ENCODE assay signal across 7 mouse cellular contexts in the genomic region with DNA sequence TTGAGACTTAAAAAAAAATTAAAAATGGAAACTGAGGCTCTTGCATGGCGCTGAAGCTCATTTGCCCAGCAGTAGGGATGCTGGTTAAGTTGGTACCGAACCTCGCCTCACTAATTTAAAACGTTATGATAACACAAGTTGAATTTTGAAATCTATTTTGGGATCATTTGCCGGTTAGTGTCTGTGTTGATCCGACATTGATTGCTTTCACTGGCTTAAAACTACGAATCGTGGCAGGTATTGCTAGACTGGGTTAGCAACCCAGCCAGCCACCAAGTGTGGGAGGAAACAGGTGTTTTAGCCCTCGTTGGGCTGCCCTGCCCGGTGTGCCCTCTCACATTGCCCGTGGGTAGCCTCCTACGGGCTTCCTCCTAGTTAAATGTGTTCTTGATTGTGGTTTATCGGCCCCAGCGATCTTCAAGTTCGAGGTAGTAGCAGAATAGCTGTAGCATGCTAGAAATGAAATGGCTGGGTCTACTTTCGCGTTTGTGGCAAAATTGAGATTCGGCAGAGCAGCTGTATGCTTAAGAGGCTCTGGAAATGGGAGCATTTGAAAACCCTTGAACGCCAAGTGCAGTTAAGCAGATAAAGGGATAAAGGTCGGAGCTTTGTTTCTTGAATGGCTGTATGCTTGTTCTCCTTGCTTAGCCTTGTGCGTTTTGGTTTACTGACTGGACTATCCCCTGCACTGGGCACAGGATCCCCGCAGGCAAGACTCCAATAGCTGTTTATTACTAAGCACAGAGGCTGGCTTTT. TPM values are rescaled to one million over a fixed set of nuclear protein-coding genes. Genes with fewer than 3 reads are reported as not detected.
A peak's percentile ranks its signal among the peaks of the same experiment; 100 is the strongest.
DNase-seq lines count a peak whose midpoint lies in the region; ATAC-seq lines count a peak whose summit lies in the region.

No protein-coding gene starts in this region.

- peaks cover 16% of the 10 kb centered on the region for H3K27me3 ChIP-seq in hindbrain, embryonic 10.5 days (ENCODE audit: insufficient read depth, poor library complexity, severe bottlenecking)
- no peaks in the 10 kb centered on the region for H3K27me3 ChIP-seq in limb, embryonic 12.5 days
- no peaks in the 10 kb centered on the region for H3K27me3 ChIP-seq in midbrain, embryonic 16.5 days (ENCODE audit: control insufficient read depth, insufficient read depth, low read depth, low read length)

- peak overlapping the region; percentile 88 for H3K4me2 ChIP-seq in limb, embryonic 12.5 days
- H3K4me2 ChIP-seq in midbrain, embryonic 16.5 days (ENCODE audit: low read length): peak overlapping the region; percentile 72

- peak overlapping the region; percentile 98 for H3K9ac ChIP-seq in limb, embryonic 12.5 days (replicated peaks)
- peak overlapping the region; percentile 86 for H3K9ac ChIP-seq in midbrain, embryonic 16.5 days (ENCODE audit: low read depth, low read length)

- H3K36me3 ChIP-seq in hindbrain, embryonic 10.5 days: no peaks in the 10 kb centered on the region
- H3K36me3 ChIP-seq in limb, embryonic 12.5 days: no peaks in the 10 kb centered on the region
- H3K36me3 ChIP-seq in midbrain, embryonic 16.5 days (ENCODE audit: control insufficient read depth, insufficient read depth, low read length): no peaks in the 10 kb centered on the region

- WGBS in hindbrain, embryonic 10.5 days: 20% methylated on average over 22 of the region's 22 CpGs
- WGBS in limb, embryonic 12.5 days: 11% methylated on average over 22 of the region's 22 CpGs
- 3% methylated on average over 22 of the region's 22 CpGs for WGBS in midbrain, embryonic 16.5 days

- H3K27ac ChIP-seq in hindbrain, embryonic 10.5 days: peak overlapping the region; percentile 98
- H3K27ac ChIP-seq in limb, embryonic 12.5 days: peak overlapping the region; percentile 96
- peak overlapping the region; percentile 91 for H3K27ac ChIP-seq in midbrain, embryonic 16.5 days (ENCODE audit: low read length)

- DNase-seq in right cerebral cortex, postnatal 25 days: peak; percentile 35
- no peak for DNase-seq in right cerebral cortex, postnatal 10 days (ENCODE audit: low spot score in 2 of 2)
- peak; percentile 20 to 31 for DNase-seq in cerebellum, postnatal 25 days
- DNase-seq in hindbrain, embryonic 10.5 days (ENCODE audit: low spot score): peak; percentile 29
- peak; percentile 56 for DNase-seq in thymus, postnatal 0 days (ENCODE audit: low spot score)

- ATAC-seq in limb, embryonic 12.5 days (ENCODE audit: insufficient number of reproducible peaks, insufficient read depth, low FRiP score, low TSS enrichment, low read depth): no peak
- no peak for ATAC-seq in midbrain, embryonic 16.5 days

- peaks cover 26% of the 10 kb centered on the region for H3K4me1 ChIP-seq in hindbrain, embryonic 10.5 days (replicated peaks)
- peaks cover 44% of the 10 kb centered on the region for H3K4me1 ChIP-seq in limb, embryonic 12.5 days (replicated peaks)
- peaks cover 14% of the 10 kb centered on the region for H3K4me1 ChIP-seq in midbrain, embryonic 16.5 days (ENCODE audit: control insufficient read depth, insufficient read depth, low read length)

- H3K4me3 ChIP-seq in hindbrain, embryonic 10.5 days: peak overlapping the region; percentile 82
- H3K4me3 ChIP-seq in limb, embryonic 12.5 days (replicated peaks): peak overlapping the region; percentile 95
- H3K4me3 ChIP-seq in midbrain, embryonic 16.5 days (ENCODE audit: low read depth, low read length): peak overlapping the region; percentile 85

- no peaks in the 10 kb centered on the region for H3K9me3 ChIP-seq in hindbrain, embryonic 10.5 days
- H3K9me3 ChIP-seq in limb, embryonic 12.5 days: no peaks in the 10 kb centered on the region
- no peaks in the 10 kb centered on the region for H3K9me3 ChIP-seq in midbrain, embryonic 16.5 days (replicated peaks; ENCODE audit: control insufficient read depth, low read length, poor library complexity, severe bottlenecking)

RNA-seq across cellular contexts. Expression of a gene that starts 2.2 kb away (rescaled TPM):
- polyA plus RNA-seq in hindbrain, embryonic 10.5 days (2016; fragmentation: Nextera tagmentation; extraction: Ambion mirVana): 31.1 and 33.9 TPM in 2 replicates
- polyA plus RNA-seq in limb, embryonic 12.5 days (2016; fragmentation: Nextera tagmentation; extraction: Ambion mirVana): 62.9 and 63.3 TPM in 2 replicates
- polyA plus RNA-seq in midbrain, embryonic 16.5 days (2015; fragmentation: Nextera tagmentation; extraction: Ambion mirVana): 45.0 and 47.3 TPM in 2 replicates
- polyA plus RNA-seq in thymus, postnatal 0 days (2015; fragmentation: Nextera tagmentation; extraction: Ambion mirVana): 18.2 and 19.8 TPM in 2 replicates

Comparison
In these comparisons a context has a peak if more than half of its experiments do, and no peak if none do; other contexts are left out.
1. DNase-seq: peak in right cerebral cortex, postnatal 25 days (single experiment), cerebellum, postnatal 25 days (2 of 2), hindbrain, embryonic 10.5 days (single experiment) and thymus, postnatal 0 days (single experiment); none in right cerebral cortex, postnatal 10 days (0 of 2).
2. Peak in every context shown above with its lines, with median percentiles within 50 percentile points of each other: H3K27ac ChIP-seq and H3K4me3 ChIP-seq.